ENCODE assay signal across 9 mouse cellular contexts in genomic region chr14:50352438-50352837, GRCm38 (mm10). TPM values are rescaled to one million over a fixed set of nuclear protein-coding genes. Genes with fewer than 3 reads are reported as not detected.
DNase-seq lines count a peak whose midpoint lies in the region; ATAC-seq and TF ChIP-seq lines count a peak whose summit lies in the region.
"Had no signal": no experiment of that assay in that cellular context is flagged by ENCODE, and none has a peak within 500 bp of the region (broad histone marks: within the 10 kb centered on the region; RNA-seq: fewer than 3 reads in every experiment).

No protein-coding gene starts in this region.

- H3K4me1 ChIP-seq in midbrain, postnatal 0 days (ENCODE audit: insufficient read depth, low read length): no peaks in the 10 kb centered on the region
- no peaks in the 10 kb centered on the region for H3K4me1 ChIP-seq in midbrain, embryonic 16.5 days (ENCODE audit: control insufficient read depth, insufficient read depth, low read length)
- H3K4me1 ChIP-seq: limb, embryonic 15.5 days had no signal

- H3K27me3 ChIP-seq in midbrain, postnatal 0 days (ENCODE audit: insufficient read depth, low read length): no peaks in the 10 kb centered on the region
- H3K27me3 ChIP-seq in midbrain, embryonic 16.5 days (ENCODE audit: control insufficient read depth, insufficient read depth, low read depth, low read length): no peaks in the 10 kb centered on the region
- H3K27me3 ChIP-seq: limb, embryonic 15.5 days had no signal

- intact Hi-C loops in gastrocnemius, adult 2 months (cut with DNase I): no loop called here

- 58% methylated on average over 3 of the region's 3 CpGs for WGBS in midbrain, postnatal 0 days
- 48% methylated on average over 3 of the region's 3 CpGs for WGBS in midbrain, embryonic 16.5 days

- peak; percentile 36; the same call in 1 of the 2 replicates for TF ChIP-seq CTCF in gastrocnemius, adult 2 months (IDR thresholded peaks at IDR 0.05)
- peak; percentile 32 for TF ChIP-seq CTCF in midbrain, postnatal 0 days (IDR thresholded peaks at IDR 0.05)

- H3K9me3 ChIP-seq in midbrain, postnatal 0 days (ENCODE audit: low read length): no peaks in the 10 kb centered on the region
- H3K9me3 ChIP-seq in midbrain, embryonic 16.5 days (replicated peaks; ENCODE audit: control insufficient read depth, low read length, poor library complexity, severe bottlenecking): no peaks in the 10 kb centered on the region
- H3K9me3 ChIP-seq: limb, embryonic 15.5 days had no signal

- H3K9ac ChIP-seq in midbrain, postnatal 0 days (replicated peaks; ENCODE audit: low read length, poor library complexity, severe bottlenecking): no peak overlapping the region
- no peak overlapping the region for H3K9ac ChIP-seq in midbrain, embryonic 16.5 days (ENCODE audit: low read depth, low read length)
- H3K9ac ChIP-seq: limb, embryonic 15.5 days had no signal

- no peak overlapping the region for H3K4me3 ChIP-seq in gastrocnemius, adult 2 months
- no peak overlapping the region for H3K4me3 ChIP-seq in midbrain, postnatal 0 days (ENCODE audit: low read depth, low read length)
- H3K4me3 ChIP-seq in midbrain, embryonic 16.5 days (ENCODE audit: low read depth, low read length): no peak overlapping the region
- H3K4me3 ChIP-seq: limb, embryonic 15.5 days had no signal

- no peak overlapping the region for H3K4me2 ChIP-seq in midbrain, postnatal 0 days (ENCODE audit: low read depth, low read length, poor library complexity, severe bottlenecking)
- H3K4me2 ChIP-seq in midbrain, embryonic 16.5 days (ENCODE audit: low read length): no peak overlapping the region
- H3K4me2 ChIP-seq: limb, embryonic 15.5 days had no signal

- no peak overlapping the region for H3K27ac ChIP-seq in gastrocnemius, adult 2 months
- H3K27ac ChIP-seq in midbrain, postnatal 0 days (ENCODE audit: low read depth, low read length): no peak overlapping the region
- H3K27ac ChIP-seq in midbrain, embryonic 16.5 days (ENCODE audit: low read length): no peak overlapping the region
- H3K27ac ChIP-seq: limb, embryonic 15.5 days had no signal

- H3K36me3 ChIP-seq in midbrain, postnatal 0 days (ENCODE audit: insufficient read depth, low read length): no peaks in the 10 kb centered on the region
- no peaks in the 10 kb centered on the region for H3K36me3 ChIP-seq in midbrain, embryonic 16.5 days (ENCODE audit: control insufficient read depth, insufficient read depth, low read length)
- H3K36me3 ChIP-seq: limb, embryonic 15.5 days had no signal

- no peak for ATAC-seq in midbrain, postnatal 0 days (ENCODE audit: low FRiP score)
- ATAC-seq in midbrain, embryonic 16.5 days: no peak
- peak; percentile 88 for ATAC-seq in megakaryocyte progenitor cell, adult 5-6 weeks (replicated peaks; ENCODE audit: poor library complexity)
- ATAC-seq in activated CD4-positive, CD25-positive, alpha-beta regulatory T cell, adult 4 months: no peak

- DNase-seq in gastrocnemius, adult 2 months: no peak
- DNase-seq in gastrocnemius, adult 8-10 months (ENCODE audit: low spot score in 2 of 2): no peak
- no peak for DNase-seq in midbrain, postnatal 0 days (ENCODE audit: low spot score)
- peak; percentile 1 for DNase-seq in c-Kit-positive CD71-positive TER-119-positive erythroid progenitor cells, embryonic 14.5 days (ENCODE audit: low spot score)
- DNase-seq in layer of hippocampus, postnatal 10 days (ENCODE audit: low spot score in 2 of 2): no peak

RNA-seq across cellular contexts. Expression of gene Olfr735, which starts 3.8 kb away (rescaled TPM):
- not detected for total RNA-seq in gastrocnemius, adult 2 months (2021)
- not detected for total RNA-seq in gastrocnemius, adult 8-10 months (2022)
- not detected in 2 replicates for total RNA-seq in midbrain, postnatal 0 days (2014; rRNA removed)
- not detected in 2 replicates for polyA plus RNA-seq in midbrain, postnatal 0 days (2015; fragmentation: Nextera tagmentation; extraction: Ambion mirVana)
- not detected in 2 replicates for polyA plus RNA-seq in midbrain, embryonic 16.5 days (2015; fragmentation: Nextera tagmentation; extraction: Ambion mirVana)
- not detected in 2 replicates for total RNA-seq in megakaryocyte progenitor cell, adult 5-6 weeks (2015)
- not detected in 2 replicates for total RNA-seq in megakaryocyte progenitor cell, adult 5-6 weeks (2017)
- polyA plus RNA-seq in activated CD4-positive, CD25-positive, alpha-beta regulatory T cell, adult 4 months (2017; shearing (Covaris generic)): not detected
- not detected for total RNA-seq in layer of hippocampus, postnatal 10 days (2021)
- polyA plus RNA-seq: limb, embryonic 15.5 days had no signal

RNA-seq across cellular contexts. Expression of gene Tlr11, which starts 5.3 kb away (rescaled TPM):
- not detected for total RNA-seq in gastrocnemius, adult 2 months (2021)
- under 1 TPM in 1 of 4 experiments, not detected in 3; 0.09 TPM for total RNA-seq in gastrocnemius, adult 8-10 months (2022)
- total RNA-seq in midbrain, postnatal 0 days (2014; rRNA removed): not detected in 2 replicates
- polyA plus RNA-seq in midbrain, postnatal 0 days (2015; fragmentation: Nextera tagmentation; extraction: Ambion mirVana): not detected in 2 replicates
- not detected in 2 replicates for polyA plus RNA-seq in midbrain, embryonic 16.5 days (2015; fragmentation: Nextera tagmentation; extraction: Ambion mirVana)
- total RNA-seq in megakaryocyte progenitor cell, adult 5-6 weeks (2015): 0.12 TPM in 1 of 2 replicates, not detected in the other
- total RNA-seq in megakaryocyte progenitor cell, adult 5-6 weeks (2017): not detected in 2 replicates
- polyA plus RNA-seq in activated CD4-positive, CD25-positive, alpha-beta regulatory T cell, adult 4 months (2017; shearing (Covaris generic)): not detected
- not detected for total RNA-seq in layer of hippocampus, postnatal 10 days (2021)
- polyA plus RNA-seq: limb, embryonic 15.5 days had no signal

RNA-seq across cellular contexts. Expression of gene Olfr734, which starts 25.9 kb away (rescaled TPM):
- total RNA-seq in gastrocnemius, adult 2 months (2021): not detected
- total RNA-seq in gastrocnemius, adult 8-10 months (2022): not detected
- total RNA-seq in midbrain, postnatal 0 days (2014; rRNA removed): not detected in 2 replicates
- not detected in 2 replicates for polyA plus RNA-seq in midbrain, postnatal 0 days (2015; fragmentation: Nextera tagmentation; extraction: Ambion mirVana)
- not detected in 2 replicates for polyA plus RNA-seq in midbrain, embryonic 16.5 days (2015; fragmentation: Nextera tagmentation; extraction: Ambion mirVana)
- total RNA-seq in megakaryocyte progenitor cell, adult 5-6 weeks (2015): not detected in 2 replicates
- not detected in 2 replicates for total RNA-seq in megakaryocyte progenitor cell, adult 5-6 weeks (2017)
- polyA plus RNA-seq in activated CD4-positive, CD25-positive, alpha-beta regulatory T cell, adult 4 months (2017; shearing (Covaris generic)): not detected
- total RNA-seq in layer of hippocampus, postnatal 10 days (2021): not detected
- polyA plus RNA-seq: limb, embryonic 15.5 days had no signal

RNA-seq across cellular contexts. Expression of gene Olfr736, which starts 28.5 kb away (rescaled TPM):
- total RNA-seq in gastrocnemius, adult 2 months (2021): not detected
- not detected for total RNA-seq in gastrocnemius, adult 8-10 months (2022)
- total RNA-seq in midbrain, postnatal 0 days (2014; rRNA removed): not detected in 2 replicates
- polyA plus RNA-seq in midbrain, postnatal 0 days (2015; fragmentation: Nextera tagmentation; extraction: Ambion mirVana): not detected in 2 replicates
- not detected in 2 replicates for polyA plus RNA-seq in midbrain, embryonic 16.5 days (2015; fragmentation: Nextera tagmentation; extraction: Ambion mirVana)
- not detected in 2 replicates for total RNA-seq in megakaryocyte progenitor cell, adult 5-6 weeks (2015)
- total RNA-seq in megakaryocyte progenitor cell, adult 5-6 weeks (2017): not detected in 2 replicates
- polyA plus RNA-seq in activated CD4-positive, CD25-positive, alpha-beta regulatory T cell, adult 4 months (2017; shearing (Covaris generic)): not detected
- total RNA-seq in layer of hippocampus, postnatal 10 days (2021): not detected
- polyA plus RNA-seq: limb, embryonic 15.5 days had no signal

RNA-seq across cellular contexts. Expression of gene Olfr733, which starts 51.1 kb away (rescaled TPM):
- not detected for total RNA-seq in gastrocnemius, adult 2 months (2021)
- not detected for total RNA-seq in gastrocnemius, adult 8-10 months (2022)
- total RNA-seq in midbrain, postnatal 0 days (2014; rRNA removed): not detected in 2 replicates
- polyA plus RNA-seq in midbrain, postnatal 0 days (2015; fragmentation: Nextera tagmentation; extraction: Ambion mirVana): not detected in 2 replicates
- polyA plus RNA-seq in midbrain, embryonic 16.5 days (2015; fragmentation: Nextera tagmentation; extraction: Ambion mirVana): not detected in 2 replicates
- total RNA-seq in megakaryocyte progenitor cell, adult 5-6 weeks (2015): not detected in 2 replicates
- not detected in 2 replicates for total RNA-seq in megakaryocyte progenitor cell, adult 5-6 weeks (2017)
- polyA plus RNA-seq in activated CD4-positive, CD25-positive, alpha-beta regulatory T cell, adult 4 months (2017; shearing (Covaris generic)): under 1 TPM in 1 of 2 experiments, not detected in 1; 0.28 TPM
- not detected for total RNA-seq in layer of hippocampus, postnatal 10 days (2021)
- polyA plus RNA-seq: limb, embryonic 15.5 days had no signal
